8 mouse cellular contexts compared by ENCODE assay signal in the genomic region with DNA sequence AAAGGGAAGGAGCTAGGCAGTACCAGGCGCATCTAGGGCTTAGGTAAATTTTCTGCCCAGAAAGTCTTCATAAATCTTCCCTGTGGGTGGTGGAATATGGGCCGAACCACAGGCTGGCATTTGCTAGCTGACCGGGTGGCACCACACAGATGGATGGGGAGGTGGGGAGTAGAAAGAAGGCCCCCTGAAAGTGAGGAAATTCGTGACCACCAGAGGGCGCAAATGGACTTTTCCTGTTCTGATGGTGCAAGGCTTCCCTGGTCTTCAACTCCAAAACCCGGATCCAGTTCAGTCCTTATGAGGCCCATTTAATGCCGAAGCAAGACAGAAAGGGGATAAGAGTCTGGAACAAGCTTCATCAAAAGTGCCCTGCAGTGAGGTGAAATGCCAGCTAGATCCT. TPM values are rescaled to one million over a fixed set of nuclear protein-coding genes. Genes with fewer than 3 reads are reported as not detected.
DNase-seq lines count a peak whose midpoint lies in the region; TF ChIP-seq lines count a peak whose summit lies in the region.
"Had no signal": no experiment of that assay in that cellular context is flagged by ENCODE, and none has a peak within 500 bp of the region (broad histone marks: within the 10 kb centered on the region; RNA-seq: fewer than 3 reads in every experiment).

No protein-coding gene starts in this region.

- no peak for TF ChIP-seq POLR2A in cerebellum, adult 2 months (IDR thresholded peaks at IDR 0.05; ENCODE audit: borderline replicate concordance, insufficient read depth, low read length)

- DNase-seq in B cell, adult 2 months = peak; percentile 80 to 81
- peak; percentile 80 for DNase-seq in ES-CJ7 (ENCODE audit: low read depth, low spot score)
- peak; percentile 64 to 80 for DNase-seq in cerebellum, adult 2 months
- DNase-seq in gastrocnemius, adult 8-10 months (ENCODE audit: low spot score in 2 of 2) = peak; percentile 31 to 34
- DNase-seq in layer of hippocampus, adult 11-12 months (ENCODE audit: low spot score) = peak; percentile 81
- DNase-seq in lung, postnatal 14 days = peak; percentile 76
- peak; percentile 46 for DNase-seq in spleen, adult 12 weeks (ENCODE audit: low spot score)

- WGBS in cerebellum, adult 2 months = 5% methylated on average over 7 of the region's 7 CpGs

- TF ChIP-seq CTCF in cerebellum, adult 2 months (IDR thresholded peaks at IDR 0.05; ENCODE audit: borderline replicate concordance, insufficient read depth, low read depth, low read length) = peak; percentile 75

- H3K27me3 ChIP-seq in cerebellum, adult 2 months (ENCODE audit: control insufficient read depth, insufficient read depth, low read length) = no peaks in the 10 kb centered on the region
- H3K27me3 ChIP-seq: lung, embryonic 15.5 days had no signal

- H3K4me1 ChIP-seq in cerebellum, adult 2 months (ENCODE audit: control insufficient read depth, insufficient read depth, low read length) = peaks cover 5% of the 10 kb centered on the region

- H3K4me3 ChIP-seq in cerebellum, adult 2 months (replicated peaks; ENCODE audit: insufficient read depth, low read depth, low read length) = no peak overlapping the region
- H3K4me3 ChIP-seq: lung, embryonic 15.5 days had no signal

- H3K27ac ChIP-seq in cerebellum, adult 2 months (ENCODE audit: insufficient read depth, low read length) = no peak overlapping the region
- H3K27ac ChIP-seq: lung, embryonic 15.5 days had no signal

RNA-seq across cellular contexts. Expression of a gene that starts 2.7 kb away (rescaled TPM):
- polyA plus RNA-seq in cerebellum, adult 2 months (2012; rRNA removed) = 358 and 400 TPM in 2 replicates
- 10 to 100 TPM; 68.4 to 93.0 (median 74.2) TPM for total RNA-seq in gastrocnemius, adult 8-10 months (2022)
